Mouse (Mus musculus): Measurements from ENCODE around the gene Eef2. TPM values are rescaled to one million over a fixed set of nuclear protein-coding genes. Genes with fewer than 3 reads are reported as not detected.
"Not testable (repeated sequence)": the region's sequence is repeated elsewhere in the genome, so short reads cannot be mapped to it uniquely, and the experiment has no call there.

The Eef2 gene
- polyA plus RNA-seq, 2 experiments, result 233 to 570 TPM

DNA sequence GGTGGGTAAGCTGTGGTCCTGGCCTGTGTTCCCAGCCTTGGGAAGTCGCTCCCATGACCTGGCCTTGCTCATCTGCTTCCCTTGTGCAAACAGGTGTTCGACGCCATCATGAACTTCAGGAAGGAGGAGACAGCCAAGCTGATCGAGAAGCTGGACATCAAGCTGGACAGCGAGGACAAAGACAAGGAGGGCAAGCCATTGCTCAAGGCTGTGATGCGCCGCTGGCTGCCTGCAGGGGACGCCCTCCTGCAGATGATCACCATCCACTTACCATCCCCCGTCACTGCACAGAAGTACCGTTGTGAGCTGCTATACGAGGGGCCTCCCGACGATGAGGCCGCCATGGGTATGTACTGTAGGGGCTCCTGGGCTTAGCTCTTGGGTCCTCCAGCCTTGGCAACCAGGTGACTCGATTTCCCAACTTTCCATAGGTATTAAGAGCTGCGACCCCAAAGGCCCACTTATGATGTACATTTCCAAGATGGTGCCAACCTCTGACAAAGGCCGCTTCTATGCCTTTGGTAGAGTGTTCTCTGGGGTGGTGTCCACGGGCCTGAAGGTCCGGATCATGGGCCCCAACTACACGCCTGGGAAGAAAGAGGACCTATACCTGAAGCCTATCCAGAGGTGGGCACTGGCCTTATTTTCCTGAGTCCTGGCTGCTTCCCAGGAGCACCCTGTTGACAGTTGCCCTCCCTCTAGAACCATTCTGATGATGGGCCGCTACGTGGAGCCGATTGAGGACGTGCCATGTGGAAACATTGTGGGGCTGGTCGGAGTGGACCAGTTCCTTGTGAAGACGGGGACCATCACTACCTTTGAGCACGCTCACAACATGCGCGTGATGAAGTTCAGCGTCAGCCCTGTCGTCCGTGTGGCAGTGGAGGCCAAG, 3.3 kb downstream of the Eef2 start:
- Histone ChIP-seq H3K9me3 (ENCODE audit: control insufficient read depth, low read length) (no peaks in the 10 kb centered on the region), H3K27me3 (ENCODE audit: control insufficient read depth, insufficient read depth, low read length) (no peaks in the 10 kb centered on the region), H3K4me3 (ENCODE audit: insufficient read depth in 1 of 2, low read depth in 2 of 2, low read length in 2 of 2) (no peak overlapping the region), H3K4me2 (ENCODE audit: low read depth) (no peak overlapping the region; the same call in 1 of the 2 replicates), H3K9ac (replicated peaks) (no peak overlapping the region), H3K4me1 (replicated peaks; ENCODE audit: control insufficient read depth in 2 of 2, insufficient read depth in 2 of 2, low read length in 1 of 2) (peaks cover 7 to 18% of the 10 kb centered on the region in 2 experiments), H3K27ac (no peak overlapping the region), H3K36me3 (replicated peaks; ENCODE audit: control insufficient read depth, insufficient read depth, low read depth) (peaks cover 58% of the 10 kb centered on the region)
- WGBS (ENCODE audit: insufficient replicate concordance), result 85% methylated on average over 32 of the region's 32 CpGs
- no peak for DNase-seq (ENCODE audit: low read depth in 3 of 3, low spot score in 3 of 3)
- no peak for ATAC-seq (ENCODE audit: insufficient read depth)
- peak; percentile 48 for TF ChIP-seq CTCF (IDR thresholded peaks at IDR 0.05; ENCODE audit: low read depth)
- TF ChIP-seq EP300 (IDR thresholded peaks at IDR 0.05; ENCODE audit: low read depth), result no peak

- Histone ChIP-seq H3K27ac (no peak overlapping the region), H3K9me3 (ENCODE audit: control insufficient read depth, low read length) (no peaks in the 10 kb centered on the region), H3K36me3 (replicated peaks; ENCODE audit: control insufficient read depth, insufficient read depth, low read depth) (peaks cover 60% of the 10 kb centered on the region), H3K4me3 (ENCODE audit: insufficient read depth in 1 of 2, low read depth in 2 of 2, low read length in 2 of 2) (no peak overlapping the region), H3K9ac (replicated peaks) (no peak overlapping the region), H3K27me3 (ENCODE audit: control insufficient read depth, insufficient read depth, low read length) (no peaks in the 10 kb centered on the region), H3K4me1 (replicated peaks; ENCODE audit: control insufficient read depth in 2 of 2, insufficient read depth in 2 of 2, low read length in 1 of 2) (peaks cover 2 to 9% of the 10 kb centered on the region in 2 experiments), H3K4me2 (ENCODE audit: low read depth) (no peak overlapping the region)
- ATAC-seq (ENCODE audit: insufficient read depth) (no peak), DNase-seq (ENCODE audit: low read depth in 3 of 3, low spot score in 3 of 3) (no peak)
- TF ChIP-seq EP300 (IDR thresholded peaks at IDR 0.05; ENCODE audit: low read depth) (no peak), CTCF (IDR thresholded peaks at IDR 0.05; ENCODE audit: low read depth) (no peak)
- WGBS (ENCODE audit: insufficient replicate concordance), result 87% methylated on average over 13 of the region's 13 CpGs
Observed at GRCm38 (mm10) chr10:81180946-81181345, 4.5 kb downstream of the Eef2 start.

- H3K27ac ChIP-seq; H3K4me1 ChIP-seq (replicated peaks; ENCODE audit: control insufficient read depth in 2 of 2, insufficient read depth in 2 of 2, low read length in 1 of 2); H3K27me3 ChIP-seq (ENCODE audit: control insufficient read depth, insufficient read depth, low read length); H3K9ac ChIP-seq (replicated peaks); ATAC-seq (ENCODE audit: insufficient read depth); DNase-seq (ENCODE audit: low read depth in 3 of 3, low spot score in 3 of 3); H3K9me3 ChIP-seq (ENCODE audit: control insufficient read depth, low read length); H3K4me3 ChIP-seq (ENCODE audit: insufficient read depth in 1 of 2, low read depth in 2 of 2, low read length in 2 of 2); H3K4me2 ChIP-seq (ENCODE audit: low read depth): not testable (repeated sequence)
- H3K36me3 ChIP-seq (replicated peaks; ENCODE audit: control insufficient read depth, insufficient read depth, low read depth), result peaks cover 60% of the 10 kb centered on the region
- WGBS (ENCODE audit: insufficient replicate concordance), result 78% methylated on average over 12 of the region's 12 CpGs
Observed at GRCm38 (mm10) chr10:81181860-81182259, 5.4 kb downstream of the Eef2 start.

GRCm38 (mm10) chr10:81182336-81183333, 6.2 kb downstream of the Eef2 start, which contains the start of gene Dapk3:
Gene Dapk3, plus strand, starts transcription at chr10:81183005.
- no peaks in the 10 kb centered on the region for H3K27me3 ChIP-seq (ENCODE audit: control insufficient read depth, insufficient read depth, low read length)
- peak within 1 kb of the TSS; percentile 65 to 68 for H3K4me3 ChIP-seq (ENCODE audit: insufficient read depth in 1 of 2, low read depth in 2 of 2, low read length in 2 of 2)
- H3K9ac ChIP-seq (replicated peaks), result peak within 1 kb of the TSS; percentile 60
- 4% methylated on average over 53 of the region's 53 CpGs for WGBS (ENCODE audit: insufficient replicate concordance)
- peak within 1 kb of the TSS; percentile 70 for H3K4me2 ChIP-seq (ENCODE audit: low read depth)
- peak; percentile 93 for ATAC-seq (ENCODE audit: insufficient read depth)
- peaks cover 2 to 7% of the 10 kb centered on the region in 2 experiments; a peak in 3 of 4 replicates for H3K4me1 ChIP-seq (replicated peaks; ENCODE audit: control insufficient read depth in 2 of 2, insufficient read depth in 2 of 2, low read length in 1 of 2)
- H3K36me3 ChIP-seq (replicated peaks; ENCODE audit: control insufficient read depth, insufficient read depth, low read depth), result peaks cover 54% of the 10 kb centered on the region
- DNase-seq (ENCODE audit: low read depth in 3 of 3, low spot score in 3 of 3), result peak; percentile 99 to 100 (median 100)
- no peak within 1 kb of the TSS; the same call in 1 of the 2 replicates for H3K27ac ChIP-seq
- TF ChIP-seq EP300 (IDR thresholded peaks at IDR 0.05; ENCODE audit: low read depth) (0 out of 2 replicates have a peak, but pooled peaks have one; percentile 57), CTCF (IDR thresholded peaks at IDR 0.05; ENCODE audit: low read depth) (0 out of 2 replicates have a peak, but pooled peaks have one; percentile 25)
- H3K9me3 ChIP-seq (ENCODE audit: control insufficient read depth, low read length), result no peaks in the 10 kb centered on the region
